In genomic region chr8:86967891-86968311, GRCm38 (mm10) we compare ENCODE assay signal across 11 mouse cellular contexts.
DNase-seq lines count a peak whose midpoint lies in the region; ATAC-seq and TF ChIP-seq lines count a peak whose summit lies in the region.
"Had no signal": no experiment of that assay in that cellular context is flagged by ENCODE, and none has a peak within 500 bp of the region (broad histone marks: within the 10 kb centered on the region; RNA-seq: fewer than 3 reads in every experiment).

No protein-coding gene starts in this region.

- no peak overlapping the region for H3K4me2 ChIP-seq in hindbrain, postnatal 0 days (ENCODE audit: low read depth, low read length)
- no peak overlapping the region for H3K4me2 ChIP-seq in hindbrain, embryonic 16.5 days (ENCODE audit: low read length)
- H3K4me2 ChIP-seq: hindbrain, embryonic 13.5 days; neural tube, embryonic 13.5 days had no signal

- no peak overlapping the region for H3K9ac ChIP-seq in hindbrain, postnatal 0 days (replicated peaks; ENCODE audit: low read length)
- no peak overlapping the region for H3K9ac ChIP-seq in hindbrain, embryonic 16.5 days (ENCODE audit: low read depth, low read length)
- H3K9ac ChIP-seq: hindbrain, embryonic 13.5 days; neural tube, embryonic 13.5 days had no signal

- H3K9me3 ChIP-seq in hindbrain, postnatal 0 days (ENCODE audit: low read length): no peaks in the 10 kb centered on the region
- no peaks in the 10 kb centered on the region; the same call in 1 of the 2 replicates for H3K9me3 ChIP-seq in hindbrain, embryonic 16.5 days (ENCODE audit: control insufficient read depth, low read length)
- H3K9me3 ChIP-seq: hindbrain, embryonic 13.5 days; neural tube, embryonic 13.5 days had no signal

- H3K27ac ChIP-seq in hindbrain, postnatal 0 days: no peak overlapping the region
- H3K27ac ChIP-seq in hindbrain, embryonic 16.5 days (ENCODE audit: low read depth, low read length): no peak overlapping the region
- H3K27ac ChIP-seq: hindbrain, embryonic 13.5 days; neural tube, embryonic 13.5 days had no signal

- peak; percentile 10 for DNase-seq in hindbrain, postnatal 0 days (ENCODE audit: low spot score)
- DNase-seq in adrenal gland, postnatal 14 days: peak; percentile 55
- peak; percentile 55 for DNase-seq in kidney, adult 11 months
- peak; percentile 43 for DNase-seq in mesoderm, embryonic 11.5 days (ENCODE audit: low read depth, low spot score)
- DNase-seq in spleen, postnatal 14 days (ENCODE audit: low spot score in 2 of 2): no peak
- DNase-seq: lung, postnatal 36 days had no signal

- no peaks in the 10 kb centered on the region for H3K4me1 ChIP-seq in hindbrain, postnatal 0 days (ENCODE audit: insufficient read depth, low read length)
- no peaks in the 10 kb centered on the region for H3K4me1 ChIP-seq in hindbrain, embryonic 16.5 days (ENCODE audit: control insufficient read depth, insufficient read depth, low read depth, low read length)

- H3K4me3 ChIP-seq in hindbrain, postnatal 0 days (ENCODE audit: low read length): no peak overlapping the region
- no peak overlapping the region for H3K4me3 ChIP-seq in hindbrain, embryonic 16.5 days (ENCODE audit: low read length)
- H3K4me3 ChIP-seq: hindbrain, embryonic 13.5 days; neural tube, embryonic 13.5 days had no signal

- 28% methylated on average over 3 of the region's 3 CpGs for WGBS in hindbrain, postnatal 0 days
- 40% methylated on average over 3 of the region's 3 CpGs for WGBS in hindbrain, embryonic 16.5 days

- no peak for TF ChIP-seq CTCF in hindbrain, postnatal 0 days (IDR thresholded peaks at IDR 0.05; ENCODE audit: low read depth)

- ATAC-seq in hindbrain, postnatal 0 days: no peak
- ATAC-seq in hindbrain, embryonic 16.5 days: no peak
- no peak for ATAC-seq in CD4-positive, CD25-positive, alpha-beta regulatory T cell, adult 4 months
- ATAC-seq in frontal cortex, adult (ENCODE audit: low TSS enrichment): no peak

- no peaks in the 10 kb centered on the region for H3K36me3 ChIP-seq in hindbrain, postnatal 0 days (ENCODE audit: insufficient read depth, low read length)
- H3K36me3 ChIP-seq in hindbrain, embryonic 16.5 days (ENCODE audit: control insufficient read depth, insufficient read depth, low read length): no peaks in the 10 kb centered on the region
- H3K36me3 ChIP-seq: hindbrain, embryonic 13.5 days; neural tube, embryonic 13.5 days had no signal

- no peaks in the 10 kb centered on the region for H3K27me3 ChIP-seq in hindbrain, postnatal 0 days (ENCODE audit: insufficient read depth, low read length)
- no peaks in the 10 kb centered on the region for H3K27me3 ChIP-seq in hindbrain, embryonic 16.5 days (replicated peaks; ENCODE audit: control insufficient read depth, insufficient read depth, low read length)
- H3K27me3 ChIP-seq: hindbrain, embryonic 13.5 days; neural tube, embryonic 13.5 days had no signal

Comparison
In these comparisons a context has a peak if more than half of its experiments do, and no peak if none do; other contexts are left out.
1. DNase-seq: peak in hindbrain, postnatal 0 days (single experiment), adrenal gland, postnatal 14 days (single experiment), kidney, adult 11 months (single experiment) and mesoderm, embryonic 11.5 days (single experiment); none in spleen, postnatal 14 days (0 of 2).